Comparison of ENCODE assay signal across 11 mouse cellular contexts in genomic region chr6:8731656-8732191, GRCm38 (mm10). TPM values are rescaled to one million over a fixed set of nuclear protein-coding genes. Genes with fewer than 3 reads are reported as not detected.
DNase-seq lines count a peak whose midpoint lies in the region; ATAC-seq lines count a peak whose summit lies in the region.
"Had no signal": no experiment of that assay in that cellular context is flagged by ENCODE, and none has a peak within 500 bp of the region (broad histone marks: within the 10 kb centered on the region; RNA-seq: fewer than 3 reads in every experiment).

No protein-coding gene starts in this region.

- H3K4me1 ChIP-seq in heart, embryonic 12.5 days (replicated peaks), result peaks cover 21% of the 10 kb centered on the region
- H3K4me1 ChIP-seq in midbrain, embryonic 11.5 days (ENCODE audit: control insufficient read depth, insufficient read depth, low read length), result no peaks in the 10 kb centered on the region; the same call in 1 of the 2 replicates
- no peaks in the 10 kb centered on the region for H3K4me1 ChIP-seq in midbrain, embryonic 16.5 days (ENCODE audit: control insufficient read depth, insufficient read depth, low read length)
- H3K4me1 ChIP-seq in liver, embryonic 11.5 days (replicated peaks; ENCODE audit: control insufficient read depth, insufficient read depth, low read length), result no peaks in the 10 kb centered on the region; the same call in 1 of the 2 replicates
- 0 out of 2 replicates have a peak, but pooled peaks cover 2% of the 10 kb centered on the region for H3K4me1 ChIP-seq in stomach, embryonic 16.5 days (ENCODE audit: control insufficient read depth, insufficient read depth, low read length)

- no peaks in the 10 kb centered on the region for H3K27me3 ChIP-seq in heart, embryonic 12.5 days (replicated peaks)
- no peaks in the 10 kb centered on the region for H3K27me3 ChIP-seq in midbrain, embryonic 11.5 days (ENCODE audit: control insufficient read depth, insufficient read depth, low read length)
- no peaks in the 10 kb centered on the region for H3K27me3 ChIP-seq in midbrain, embryonic 16.5 days (ENCODE audit: control insufficient read depth, insufficient read depth, low read depth, low read length)
- H3K27me3 ChIP-seq in liver, embryonic 11.5 days (replicated peaks; ENCODE audit: control insufficient read depth, insufficient read depth, low read length), result no peaks in the 10 kb centered on the region
- no peaks in the 10 kb centered on the region for H3K27me3 ChIP-seq in stomach, embryonic 16.5 days (ENCODE audit: control insufficient read depth, insufficient read depth, low read length)
- H3K27me3 ChIP-seq: limb, embryonic 15.5 days; Patski had no signal

- no peak for ATAC-seq in heart, embryonic 12.5 days (ENCODE audit: insufficient number of reproducible peaks, low FRiP score)
- peak; percentile 59; the same call in 1 of the 2 replicates for ATAC-seq in midbrain, embryonic 11.5 days (ENCODE audit: low FRiP score)
- no peak for ATAC-seq in midbrain, embryonic 16.5 days
- 0 out of 2 replicates have a peak, but pooled peaks have one; percentile 52 for ATAC-seq in liver, embryonic 11.5 days (replicated peaks; ENCODE audit: low FRiP score)
- peak; percentile 65; the same call in 1 of the 2 replicates for ATAC-seq in stomach, embryonic 16.5 days (ENCODE audit: insufficient read depth, low FRiP score)
- ATAC-seq: Patski had no signal

- no peaks in the 10 kb centered on the region for H3K9me3 ChIP-seq in heart, embryonic 12.5 days (replicated peaks)
- no peaks in the 10 kb centered on the region for H3K9me3 ChIP-seq in midbrain, embryonic 11.5 days (ENCODE audit: control insufficient read depth, low read length)
- H3K9me3 ChIP-seq in midbrain, embryonic 16.5 days (replicated peaks; ENCODE audit: control insufficient read depth, low read length, poor library complexity, severe bottlenecking), result no peaks in the 10 kb centered on the region
- no peaks in the 10 kb centered on the region for H3K9me3 ChIP-seq in liver, embryonic 11.5 days (ENCODE audit: control insufficient read depth, low read length)
- H3K9me3 ChIP-seq in stomach, embryonic 16.5 days (replicated peaks; ENCODE audit: control insufficient read depth, low read length), result peaks cover 3% of the 10 kb centered on the region; the same call in 1 of the 2 replicates
- H3K9me3 ChIP-seq: limb, embryonic 15.5 days had no signal

- H3K27ac ChIP-seq in heart, embryonic 12.5 days (ENCODE audit: poor library complexity, severe bottlenecking), result peak overlapping the region; percentile 82
- no peak overlapping the region for H3K27ac ChIP-seq in midbrain, embryonic 11.5 days (ENCODE audit: low read depth, low read length)
- no peak overlapping the region for H3K27ac ChIP-seq in midbrain, embryonic 16.5 days (ENCODE audit: low read length)
- no peak overlapping the region; the same call in 1 of the 2 replicates for H3K27ac ChIP-seq in liver, embryonic 11.5 days (ENCODE audit: low read depth, low read length)
- H3K27ac ChIP-seq in stomach, embryonic 16.5 days (ENCODE audit: low read length), result no peak overlapping the region; the same call in 1 of the 2 replicates
- H3K27ac ChIP-seq: limb, embryonic 15.5 days had no signal

- no peak overlapping the region for H3K9ac ChIP-seq in heart, embryonic 12.5 days
- H3K9ac ChIP-seq in midbrain, embryonic 11.5 days (ENCODE audit: low read length), result no peak overlapping the region
- no peak overlapping the region for H3K9ac ChIP-seq in midbrain, embryonic 16.5 days (ENCODE audit: low read depth, low read length)
- no peak overlapping the region for H3K9ac ChIP-seq in liver, embryonic 11.5 days (ENCODE audit: low read depth, low read length)
- no peak overlapping the region for H3K9ac ChIP-seq in stomach, embryonic 16.5 days (ENCODE audit: low read length)
- H3K9ac ChIP-seq: limb, embryonic 15.5 days had no signal

- H3K36me3 ChIP-seq in heart, embryonic 12.5 days, result peaks cover under 1% of the 10 kb centered on the region; the same call in 1 of the 2 replicates
- no peaks in the 10 kb centered on the region for H3K36me3 ChIP-seq in midbrain, embryonic 11.5 days (ENCODE audit: control insufficient read depth, insufficient read depth, low read length)
- H3K36me3 ChIP-seq in midbrain, embryonic 16.5 days (ENCODE audit: control insufficient read depth, insufficient read depth, low read length), result peaks cover 5% of the 10 kb centered on the region; the same call in 1 of the 2 replicates
- H3K36me3 ChIP-seq in liver, embryonic 11.5 days (ENCODE audit: control insufficient read depth, insufficient read depth, low read length), result no peaks in the 10 kb centered on the region
- H3K36me3 ChIP-seq in stomach, embryonic 16.5 days (ENCODE audit: control insufficient read depth, insufficient read depth, low read length), result 0 out of 2 replicates have a peak, but pooled peaks cover 3% of the 10 kb centered on the region
- H3K36me3 ChIP-seq: limb, embryonic 15.5 days had no signal

- 51% methylated on average over 4 of the region's 4 CpGs for WGBS in heart, embryonic 12.5 days
- 58% methylated on average over 4 of the region's 4 CpGs for WGBS in midbrain, embryonic 11.5 days
- 42% methylated on average over 4 of the region's 4 CpGs for WGBS in midbrain, embryonic 16.5 days
- 53% methylated on average over 4 of the region's 4 CpGs for WGBS in liver, embryonic 11.5 days
- WGBS in stomach, embryonic 16.5 days, result 29% methylated on average over 4 of the region's 4 CpGs

- H3K4me2 ChIP-seq in heart, embryonic 12.5 days, result no peak overlapping the region
- H3K4me2 ChIP-seq in midbrain, embryonic 11.5 days, result no peak overlapping the region
- H3K4me2 ChIP-seq in midbrain, embryonic 16.5 days (ENCODE audit: low read length), result no peak overlapping the region
- no peak overlapping the region for H3K4me2 ChIP-seq in liver, embryonic 11.5 days
- no peak overlapping the region for H3K4me2 ChIP-seq in stomach, embryonic 16.5 days (ENCODE audit: low read depth, low read length)
- H3K4me2 ChIP-seq: limb, embryonic 15.5 days had no signal

- H3K4me3 ChIP-seq in heart, embryonic 12.5 days, result no peak overlapping the region
- H3K4me3 ChIP-seq in midbrain, embryonic 11.5 days (ENCODE audit: low read depth, low read length), result no peak overlapping the region
- no peak overlapping the region for H3K4me3 ChIP-seq in midbrain, embryonic 16.5 days (ENCODE audit: low read depth, low read length)
- no peak overlapping the region for H3K4me3 ChIP-seq in liver, embryonic 11.5 days (ENCODE audit: low read depth, low read length)
- H3K4me3 ChIP-seq in stomach, embryonic 16.5 days (replicated peaks; ENCODE audit: low read length), result no peak overlapping the region
- H3K4me3 ChIP-seq: limb, embryonic 15.5 days had no signal

- DNase-seq in heart, adult 18-20 months, result no peak
- DNase-seq in midbrain, embryonic 11.5 days (ENCODE audit: low spot score, missing footprints), result no peak
- DNase-seq in liver, embryonic 11.5 days (ENCODE audit: low spot score), result peak; percentile 32
- DNase-seq in urinary bladder, adult 2 months (ENCODE audit: low spot score), result no peak
- DNase-seq in thymus, postnatal 14 days, result no peak
- DNase-seq: cerebellum, postnatal 14 days had no signal

RNA-seq across cellular contexts. Expression of gene Ica1, which starts 46.6 kb away (rescaled TPM):
- 30.5 and 33.2 TPM in 2 replicates for polyA plus RNA-seq in heart, embryonic 12.5 days (2016; fragmentation: Nextera tagmentation; extraction: Ambion mirVana)
- 10 to 100 TPM; 12.1 to 12.6 TPM for total RNA-seq in heart, adult 18-20 months (2021)
- 15.9 and 18.7 TPM in 2 replicates for polyA plus RNA-seq in midbrain, embryonic 11.5 days (2014; fragmentation: Nextera tagmentation; extraction: Ambion mirVana)
- polyA plus RNA-seq in midbrain, embryonic 16.5 days (2015; fragmentation: Nextera tagmentation; extraction: Ambion mirVana), result 74.0 and 82.4 TPM in 2 replicates
- polyA plus RNA-seq in liver, embryonic 11.5 days (2014; fragmentation: Nextera tagmentation; extraction: Ambion mirVana), result 13.2 and 14.5 TPM in 2 replicates
- 35.6 and 35.7 TPM in 2 replicates for polyA plus RNA-seq in stomach, embryonic 16.5 days (2015; fragmentation: Nextera tagmentation; extraction: Ambion mirVana)
- polyA plus RNA-seq in urinary bladder, adult 2 months (2012; rRNA removed), result 15.6 and 18.4 TPM in 2 replicates

Comparison
In these comparisons a context has a peak if more than half of its experiments do, and no peak if none do; other contexts are left out.
1. ATAC-seq: peak in midbrain, embryonic 11.5 days (single experiment), liver, embryonic 11.5 days (single experiment) and stomach, embryonic 16.5 days (single experiment); none in heart, embryonic 12.5 days (single experiment) and midbrain, embryonic 16.5 days (single experiment).